Mouse (Mus musculus) midbrain, embryonic 10.5 days (tissue): ENCODE data around the gene Ppp1r36. TPM values are rescaled to one million over a fixed set of nuclear protein-coding genes. Genes with fewer than 3 reads are reported as not detected.

Experiments used
- DNase-seq: peaks from one replicate; pipeline ENCODE4 v3.0.0-alpha.2; 2017; ENCODE audit warnings: low spot score
- H3K27ac ChIP-seq: fragments of 300-500 bp; sonication (generic); replicated peaks from 2 replicates; pipeline ENCODE4 v1.5.1; 2016; ENCODE audit warnings: mild to moderate bottlenecking
- H3K27me3 ChIP-seq: fragments of 300-500 bp; sonication (generic); 2 replicates; pipeline ENCODE4 v1.6.1; 2016; ENCODE audit warnings: low read depth, mild to moderate bottlenecking; ENCODE audit not compliant: poor library complexity, severe bottlenecking
- H3K36me3 ChIP-seq: fragments of 300-500 bp; sonication (generic); 2 replicates; pipeline ENCODE4 v1.6.1; 2016; ENCODE audit warnings: mild to moderate bottlenecking, moderate library complexity
- H3K4me1 ChIP-seq: fragments of 300-500 bp; sonication (generic); 2 replicates; pipeline ENCODE4 v1.6.1; 2016
- H3K4me3 ChIP-seq: fragments of 300-500 bp; sonication (generic); 2 replicates; pipeline ENCODE4 v1.5.1; 2016; ENCODE audit warnings: mild to moderate bottlenecking, moderate library complexity
- H3K9me3 ChIP-seq: fragments of 300-500 bp; sonication (generic); replicated peaks from 2 replicates; pipeline ENCODE4 v1.6.1; 2016; ENCODE audit warnings: mild to moderate bottlenecking
- WGBS: fragments of 180-500 bp; shearing (Covaris S2); methylation state at CpG from one replicate; pipeline ENCODE4 v1.1.7; 2016; 5-methylcytosine and 5-hydroxymethylcytosine counted together
- polyA plus RNA-seq: library from polyadenylated mRNA; unstranded; fragments of >200 nt; fragmentation: Nextera tagmentation; extraction: Ambion mirVana; gene quantifications from 2 replicates; pipeline ENCODE4 v1.2.1, GENCODE M21; 2016

The Ppp1r36 gene
- polyA plus RNA-seq, 1 experiment from 2014 or later = 0.33 TPM

DNA sequence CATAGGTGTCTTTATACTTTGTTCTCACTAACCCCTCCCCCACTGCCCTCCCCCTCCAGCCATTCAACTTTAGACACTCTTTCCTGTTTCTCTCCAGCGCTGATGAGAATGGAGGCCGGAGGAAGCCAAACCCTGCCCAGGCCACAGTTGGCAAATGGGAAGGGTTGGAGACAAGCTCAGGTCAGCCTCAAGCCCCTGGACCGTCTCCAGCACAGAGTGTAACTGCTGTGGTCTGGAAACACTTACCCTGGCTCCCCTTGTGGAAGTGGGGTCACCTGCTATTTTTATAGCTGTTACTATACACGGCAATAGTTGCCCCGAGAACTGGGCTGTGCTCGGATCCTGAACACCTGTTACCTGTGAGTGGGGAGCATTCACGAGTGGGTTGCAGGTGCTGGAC lies 49.3 kb downstream of the Ppp1r36 start:
- Histone ChIP-seq H3K27me3 (no peaks in the 10 kb centered on the region), H3K27ac (no peak overlapping the region), H3K4me1 (no peaks in the 10 kb centered on the region), H3K36me3 (no peaks in the 10 kb centered on the region), H3K9me3 (no peaks in the 10 kb centered on the region), H3K4me3 (no peak overlapping the region)
- WGBS = 92% methylated on average over 7 of the region's 7 CpGs
- DNase-seq = no peak

DNA sequence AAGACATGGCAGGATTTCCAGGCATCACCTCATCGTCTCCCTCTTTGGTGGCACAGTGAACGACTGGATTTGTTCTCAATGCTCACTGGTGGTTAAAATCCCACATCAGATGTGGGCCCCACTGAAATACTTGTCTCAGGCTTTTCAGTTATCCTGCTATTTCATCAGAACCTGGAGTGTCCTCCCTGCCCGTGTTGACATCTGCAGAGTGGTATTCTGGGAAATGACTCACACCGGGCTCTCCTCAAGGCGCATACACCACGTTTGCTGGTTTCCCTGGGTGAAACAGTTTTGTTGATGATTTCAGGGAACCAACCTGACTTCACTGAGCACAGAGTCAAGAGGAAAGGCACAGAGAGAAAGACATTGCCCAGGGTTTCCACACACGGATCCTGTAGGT lies 49.9 kb downstream of the Ppp1r36 start:
- Histone ChIP-seq H3K4me1 (peaks cover 2% of the 10 kb centered on the region; the same call in 1 of the 2 replicates), H3K36me3 (no peaks in the 10 kb centered on the region), H3K4me3 (no peak overlapping the region), H3K9me3 (no peaks in the 10 kb centered on the region), H3K27me3 (no peaks in the 10 kb centered on the region), H3K27ac (no peak overlapping the region)
- no peak for DNase-seq
- WGBS = 71% methylated on average over 7 of the region's 7 CpGs

DNA sequence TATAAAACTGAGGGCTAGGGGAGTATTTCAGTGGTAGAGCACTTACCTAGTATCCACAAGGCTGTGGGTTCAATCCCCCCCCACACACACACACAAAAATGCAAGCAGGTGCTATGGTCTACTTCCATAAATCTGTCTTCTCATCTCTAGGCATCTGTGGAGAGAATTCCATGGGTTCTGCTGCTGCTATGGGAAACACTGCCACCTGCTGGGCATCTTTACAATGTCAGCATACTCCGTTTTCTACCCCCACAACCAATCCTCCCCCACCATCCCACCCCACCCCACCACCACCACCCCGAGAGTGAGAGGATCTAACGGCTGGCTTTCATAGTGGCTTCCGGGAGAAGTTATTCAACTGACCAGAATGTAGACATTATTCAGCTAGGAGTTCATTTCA lies 54.7 kb downstream of the Ppp1r36 start:
- Histone ChIP-seq H3K4me3 (no peak overlapping the region), H3K27me3 (no peaks in the 10 kb centered on the region), H3K27ac (no peak overlapping the region), H3K9me3 (no peaks in the 10 kb centered on the region), H3K4me1 (peaks cover 7% of the 10 kb centered on the region; the same call in 1 of the 2 replicates), H3K36me3 (no peaks in the 10 kb centered on the region)
- 24% methylated on average over 4 of the region's 4 CpGs for WGBS
- peak; percentile 66 for DNase-seq

DNA sequence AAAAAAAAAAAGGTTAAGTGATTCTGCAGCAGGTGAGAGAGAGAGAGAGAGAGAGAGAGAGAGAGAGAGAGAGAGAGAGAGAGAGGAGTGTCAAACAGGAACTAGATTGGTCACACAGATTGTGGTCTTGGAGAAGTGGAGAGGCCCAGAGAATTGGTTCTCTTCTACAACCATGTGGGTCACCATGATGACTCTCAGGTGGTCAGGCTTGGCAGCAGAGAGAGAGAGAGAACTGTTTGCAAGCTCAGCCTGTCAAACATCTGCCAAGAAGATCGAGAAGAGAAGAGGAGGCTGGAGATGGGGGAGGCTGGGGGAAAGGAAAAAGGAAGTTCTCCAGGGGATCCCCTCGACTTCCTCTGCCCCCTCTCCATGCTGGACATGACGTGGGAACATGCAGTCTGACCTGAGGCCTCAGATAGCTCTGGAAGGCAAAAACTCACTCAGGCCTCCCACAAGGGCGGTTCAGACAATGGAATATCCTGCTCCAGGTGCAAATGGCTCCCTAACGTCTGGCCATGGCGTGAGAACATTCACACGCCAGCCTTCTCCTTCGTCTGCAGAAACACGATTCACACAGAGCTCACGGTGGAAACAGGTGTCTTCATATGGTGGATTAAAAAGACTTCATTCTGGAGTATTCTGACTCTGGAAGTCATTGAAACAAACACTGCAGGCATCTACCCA lies 56.4 kb downstream of the Ppp1r36 start:
- H3K27ac ChIP-seq = no peak overlapping the region
- no peak for DNase-seq
- H3K36me3 ChIP-seq = no peaks in the 10 kb centered on the region
- no peaks in the 10 kb centered on the region for H3K27me3 ChIP-seq
- H3K4me1 ChIP-seq = peaks cover 7% of the 10 kb centered on the region; the same call in 1 of the 2 replicates
- no peaks in the 10 kb centered on the region for H3K9me3 ChIP-seq
- 87% methylated on average over 10 of the region's 10 CpGs for WGBS
- no peak overlapping the region for H3K4me3 ChIP-seq

DNA sequence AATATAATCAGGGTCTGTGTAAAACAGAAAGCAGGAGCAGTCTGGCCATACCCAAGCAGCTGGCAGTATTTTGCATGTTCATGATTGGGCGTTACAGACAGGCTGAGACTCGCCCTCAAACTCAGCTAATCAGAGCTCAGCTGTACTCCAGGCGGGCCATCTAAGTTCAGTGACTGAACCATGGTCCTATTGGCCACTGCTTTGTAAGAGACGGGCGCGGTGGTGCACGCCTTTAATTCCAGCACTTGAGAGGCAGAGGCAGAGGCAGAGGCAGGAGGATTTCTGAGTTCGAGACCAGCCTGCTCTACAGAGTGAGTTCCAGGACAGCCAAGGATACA lies 56.9 kb downstream of the Ppp1r36 start:
- H3K4me1 ChIP-seq = peaks cover 7% of the 10 kb centered on the region; the same call in 1 of the 2 replicates
- H3K27ac ChIP-seq = no peak overlapping the region
- WGBS = 90% methylated on average over 8 of the region's 8 CpGs
- H3K36me3 ChIP-seq = no peaks in the 10 kb centered on the region
- no peak for DNase-seq
- H3K9me3 ChIP-seq = no peaks in the 10 kb centered on the region
- H3K27me3 ChIP-seq = no peaks in the 10 kb centered on the region
- no peak overlapping the region for H3K4me3 ChIP-seq

- Histone ChIP-seq H3K4me3 (no peak overlapping the region), H3K27ac (no peak overlapping the region)
Measured at GRCm38 (mm10) chr12:76474802-76475201, 57.5 kb downstream of the Ppp1r36 start.

DNA sequence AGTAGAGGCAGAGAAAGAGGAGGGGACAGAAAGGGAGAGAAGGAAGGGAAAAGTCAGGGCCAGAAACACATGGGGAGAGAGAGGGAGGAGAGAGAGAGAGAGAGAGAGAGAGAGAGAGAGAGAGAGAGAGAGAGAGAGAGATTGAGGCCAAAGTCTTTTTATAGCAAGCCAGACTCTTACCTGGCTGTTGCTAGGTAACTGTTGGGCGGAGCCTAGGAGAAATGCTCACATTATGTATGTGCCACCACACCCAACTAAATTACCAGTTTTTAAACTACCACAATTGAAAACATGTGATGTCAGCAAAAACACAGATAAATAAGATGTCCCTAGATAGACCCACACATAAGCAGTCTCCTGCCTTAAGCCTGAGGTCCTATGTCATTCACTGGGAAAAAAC lies 58.8 kb downstream of the Ppp1r36 start:
- Histone ChIP-seq H3K4me3 (no peak overlapping the region), H3K9me3 (no peaks in the 10 kb centered on the region), H3K27ac (no peak overlapping the region), H3K4me1 (peaks cover 7% of the 10 kb centered on the region; the same call in 1 of the 2 replicates), H3K36me3 (no peaks in the 10 kb centered on the region), H3K27me3 (no peaks in the 10 kb centered on the region)
- WGBS = 88% methylated on average over 1 of the region's 1 CpGs
- DNase-seq = no peak

More at GRCm38 (mm10) chr12:76474802-76475201, 57.5 kb downstream of the Ppp1r36 start:
- Histone ChIP-seq H3K9me3 (no peaks in the 10 kb centered on the region), H3K36me3 (no peaks in the 10 kb centered on the region), H3K4me1 (peaks cover 7% of the 10 kb centered on the region; the same call in 1 of the 2 replicates), H3K27me3 (no peaks in the 10 kb centered on the region)
- no peak for DNase-seq
- 51% methylated on average over 2 of the region's 2 CpGs for WGBS

DNA sequence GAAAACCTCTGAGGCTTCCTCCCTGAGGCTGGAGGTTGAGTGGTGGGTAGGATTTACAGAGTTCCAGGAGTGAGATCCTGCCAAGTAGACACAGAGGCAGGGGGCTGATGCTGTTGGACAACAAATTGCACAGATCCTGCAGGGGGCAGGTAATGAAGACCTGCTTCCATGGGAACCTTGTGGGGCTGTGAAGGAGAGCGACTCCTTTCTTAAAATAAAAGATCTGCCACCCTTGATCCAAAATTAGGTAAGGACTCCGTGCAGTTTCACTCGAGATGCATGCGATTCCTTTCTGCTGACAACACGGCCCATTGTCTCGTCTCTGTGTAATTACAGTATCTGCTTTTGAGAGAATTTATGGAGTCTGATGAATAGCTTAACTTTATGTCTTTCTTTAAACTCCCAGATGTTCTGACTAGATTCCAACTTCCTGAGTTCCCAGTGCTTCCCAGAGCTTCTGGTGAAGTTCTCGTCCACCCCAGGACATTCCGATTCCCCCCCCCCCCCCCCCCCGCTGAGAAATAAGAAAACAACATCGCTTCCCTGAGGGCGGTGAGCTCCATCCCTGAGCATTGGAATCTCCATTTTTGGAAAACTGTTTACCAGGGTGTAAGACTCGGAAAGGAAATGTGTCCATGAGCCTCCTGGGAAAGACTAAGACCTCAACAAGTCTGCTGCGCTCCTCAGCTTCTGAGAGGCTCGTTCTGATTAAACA lies 61.1 kb downstream of the Ppp1r36 start:
- no peaks in the 10 kb centered on the region for H3K9me3 ChIP-seq
- H3K27ac ChIP-seq = no peak overlapping the region
- H3K4me3 ChIP-seq = no peak overlapping the region
- H3K27me3 ChIP-seq = no peaks in the 10 kb centered on the region
- WGBS = 56% methylated on average over 12 of the region's 14 CpGs
- H3K36me3 ChIP-seq = no peaks in the 10 kb centered on the region
- no peak for DNase-seq
- H3K4me1 ChIP-seq = 0 out of 2 replicates have a peak, but pooled peaks cover 3% of the 10 kb centered on the region

DNA sequence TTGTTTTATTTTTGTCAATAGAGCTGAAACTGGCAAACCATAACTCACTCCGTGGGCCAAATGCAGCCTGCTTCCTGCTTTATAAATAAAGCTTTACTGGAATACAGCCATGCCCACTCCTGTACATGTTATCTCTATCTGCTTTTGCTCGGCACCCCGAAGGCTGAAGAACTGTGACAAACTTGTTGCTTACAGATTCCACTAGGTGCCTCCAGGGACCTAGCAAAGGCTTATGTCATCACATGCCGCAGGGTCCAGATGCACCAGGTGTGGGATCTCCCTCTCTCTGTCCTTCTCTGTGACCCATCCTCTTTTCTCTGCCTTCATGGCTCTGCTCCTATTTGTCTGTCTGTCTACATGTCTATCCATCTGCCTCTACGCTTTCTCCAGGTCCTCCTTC lies 61.8 kb downstream of the Ppp1r36 start:
- Histone ChIP-seq H3K27ac (no peak overlapping the region), H3K9me3 (no peaks in the 10 kb centered on the region), H3K27me3 (no peaks in the 10 kb centered on the region), H3K4me1 (0 out of 2 replicates have a peak, but pooled peaks cover 3% of the 10 kb centered on the region), H3K4me3 (no peak overlapping the region), H3K36me3 (no peaks in the 10 kb centered on the region)
- 75% methylated on average over 5 of the region's 5 CpGs for WGBS
- no peak for DNase-seq

DNA sequence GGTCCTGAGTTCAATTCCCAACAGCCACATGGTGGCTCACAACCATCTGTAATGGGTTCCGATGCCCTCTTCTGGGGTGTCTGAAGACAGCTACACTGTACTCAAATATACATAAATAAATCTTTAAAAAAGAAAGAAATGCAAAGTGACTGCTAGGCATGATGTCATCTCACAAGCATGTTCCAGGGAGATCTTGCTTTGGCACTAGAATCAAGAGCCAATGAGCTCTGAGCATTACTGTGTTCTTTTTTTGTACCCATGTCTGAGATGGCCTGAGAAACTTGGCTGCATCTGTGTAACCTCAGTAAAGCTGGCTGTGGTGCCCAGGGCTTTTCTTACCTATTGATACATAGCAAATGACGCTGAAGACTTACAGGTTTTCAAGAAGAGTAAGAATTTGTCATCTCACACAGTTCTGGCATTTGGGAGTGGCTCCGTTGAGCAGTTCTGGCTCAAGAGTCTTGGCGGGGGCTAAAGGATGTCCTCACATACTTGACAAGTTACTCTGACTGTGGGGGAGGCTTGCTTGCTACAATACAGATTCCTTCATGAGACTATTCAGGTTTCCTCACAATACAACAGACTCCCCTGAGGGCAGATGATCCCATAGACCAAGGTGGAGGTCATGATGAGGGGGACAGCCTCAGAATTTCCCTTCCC lies 62.6 kb downstream of the Ppp1r36 start:
- 88% methylated on average over 4 of the region's 4 CpGs for whole genome bisulfite sequencing
- DNase-seq = no peak
- no peak overlapping the region for H3K4me3 ChIP-seq
- H3K4me1 ChIP-seq = peaks cover 8% of the 10 kb centered on the region
- H3K27me3 ChIP-seq = no peaks in the 10 kb centered on the region
- H3K27ac ChIP-seq = no peak overlapping the region
- no peaks in the 10 kb centered on the region for H3K36me3 ChIP-seq
- no peaks in the 10 kb centered on the region for H3K9me3 ChIP-seq

DNA sequence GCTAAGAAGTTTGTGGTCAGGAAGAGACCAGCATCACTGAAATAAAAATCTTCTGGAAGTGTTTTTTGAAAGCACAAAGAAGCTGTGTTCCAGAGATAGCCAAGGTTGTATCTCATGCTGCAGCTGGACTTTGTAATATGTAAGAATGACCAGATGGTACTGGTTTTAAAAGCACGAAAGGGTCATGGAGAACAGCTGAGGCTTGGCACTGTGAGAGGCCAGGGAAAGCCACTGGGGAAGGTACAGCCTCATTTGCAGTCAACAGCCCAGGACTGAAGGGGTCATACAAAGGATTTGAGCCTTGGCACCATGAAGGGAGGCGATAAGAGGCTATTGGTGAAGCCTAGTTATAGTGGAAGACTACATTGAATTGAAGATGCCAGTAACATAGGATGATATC lies 65.1 kb downstream of the Ppp1r36 start:
- DNase-seq = no peak
- Histone ChIP-seq H3K27me3 (no peaks in the 10 kb centered on the region), H3K4me3 (no peak overlapping the region), H3K27ac (no peak overlapping the region), H3K9me3 (no peaks in the 10 kb centered on the region), H3K4me1 (peaks cover 15% of the 10 kb centered on the region), H3K36me3 (no peaks in the 10 kb centered on the region)
- WGBS = 80% methylated on average over 2 of the region's 2 CpGs

- 84% methylated on average over 2 of the region's 2 CpGs for WGBS
- Histone ChIP-seq H3K9me3 (no peaks in the 10 kb centered on the region), H3K4me1 (peaks cover 15% of the 10 kb centered on the region), H3K27ac (no peak overlapping the region), H3K4me3 (no peak overlapping the region), H3K36me3 (no peaks in the 10 kb centered on the region), H3K27me3 (no peaks in the 10 kb centered on the region)
- no peak for DNase-seq
Measured at GRCm38 (mm10) chr12:76482948-76483347, 65.6 kb downstream of the Ppp1r36 start.

DNA sequence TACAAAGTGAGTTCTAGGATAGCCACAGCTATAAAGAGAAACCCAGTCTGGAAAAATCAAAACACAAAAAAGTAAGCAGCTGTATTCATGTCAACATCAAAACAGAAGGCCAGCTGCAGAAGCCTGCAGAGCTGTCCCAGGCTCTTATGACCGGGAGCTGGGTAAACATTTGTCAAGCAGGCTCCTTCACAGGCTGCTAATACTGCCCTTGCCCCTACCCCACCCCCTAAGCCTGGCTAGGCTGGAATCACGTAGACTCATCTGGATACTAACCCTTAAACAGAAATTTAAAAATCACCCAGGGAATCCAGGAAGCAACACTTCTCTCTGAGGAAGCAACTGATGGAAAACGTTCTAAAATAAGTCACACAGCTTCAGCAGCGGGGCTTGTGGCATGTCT lies 67.5 kb downstream of the Ppp1r36 start:
- no peak overlapping the region for H3K4me3 ChIP-seq
- DNase-seq = no peak
- H3K4me1 ChIP-seq = peaks cover 15% of the 10 kb centered on the region
- H3K36me3 ChIP-seq = no peaks in the 10 kb centered on the region
- 60% methylated on average over 4 of the region's 4 CpGs for WGBS
- H3K27me3 ChIP-seq = no peaks in the 10 kb centered on the region
- no peaks in the 10 kb centered on the region for H3K9me3 ChIP-seq
- H3K27ac ChIP-seq = peak overlapping the region; percentile 33; the same call in 1 of the 2 replicates
